Mouse (Mus musculus) forebrain, embryonic 15.5 days (tissue): ENCODE results near the gene Mup12. TPM values are rescaled to one million over a fixed set of nuclear protein-coding genes. Genes with fewer than 3 reads are reported as not detected.
"Not testable (repeated sequence)": the region's sequence is repeated elsewhere in the genome, so short reads cannot be mapped to it uniquely, and the experiment has no call there.

ENCODE experiments used
- ATAC-seq: fragments of 200-750 bp; cut with Nextera tagmentation; replicated peaks from 2 replicates; pipeline ENCODE4 v1.8.0; 2017; ENCODE audit warnings: mild to moderate bottlenecking, moderate TSS enrichment, moderate library complexity
- H3K27ac ChIP-seq: fragments of 300-500 bp; sonication (generic); replicated peaks from 2 replicates; pipeline ENCODE4 v1.5.1; 2015; ENCODE audit warnings: mild to moderate bottlenecking, inconsistent platforms
- H3K27me3 ChIP-seq: fragments of 300-500 bp; sonication (generic); 2 replicates; pipeline ENCODE4 v1.6.1; 2015; ENCODE audit warnings: inconsistent platforms
- H3K36me3 ChIP-seq: fragments of 300-500 bp; sonication (generic); 2 replicates; pipeline ENCODE4 v1.6.1; 2015; ENCODE audit warnings: mild to moderate bottlenecking, inconsistent platforms
- H3K4me1 ChIP-seq: fragments of 300-500 bp; sonication (generic); 2 replicates; pipeline ENCODE4 v1.6.1; 2015; ENCODE audit warnings: inconsistent platforms
- H3K4me2 ChIP-seq: fragments of 300-500 bp; sonication (generic); replicated peaks from 2 replicates; pipeline ENCODE4 v1.6.1; 2015; ENCODE audit warnings: mild to moderate bottlenecking, inconsistent platforms
- H3K4me3 ChIP-seq: fragments of 300-500 bp; sonication (generic); 2 replicates; pipeline ENCODE4 v1.5.1; 2015; ENCODE audit warnings: mild to moderate bottlenecking, inconsistent platforms
- H3K9ac ChIP-seq: fragments of 300-500 bp; sonication (generic); replicated peaks from 2 replicates; pipeline ENCODE4 v1.6.1; 2015; ENCODE audit warnings: mild to moderate bottlenecking, inconsistent platforms
- H3K9me3 ChIP-seq: fragments of 300-500 bp; sonication (generic); 2 replicates; pipeline ENCODE4 v1.6.1; 2016; ENCODE audit warnings: inconsistent platforms
- WGBS: fragments of 180-500 bp; shearing (Covaris S2); methylation state at CpG from one replicate; pipeline ENCODE4 v1.1.7; 2015; ENCODE audit warnings: mixed read lengths; 5-methylcytosine and 5-hydroxymethylcytosine counted together
- polyA plus RNA-seq: library from polyadenylated mRNA; unstranded; fragments of >200 nt; fragmentation: Nextera tagmentation; extraction: Ambion mirVana; gene quantifications from 2 replicates; pipeline ENCODE4 v1.2.1, GENCODE M21; 2015

Mup12 gene
- polyA plus RNA-seq: not detected in 2 replicates

- ATAC-seq, H3K27me3 ChIP-seq, H3K36me3 ChIP-seq, H3K4me1 ChIP-seq, H3K9me3 ChIP-seq, H3K4me2 ChIP-seq, H3K27ac ChIP-seq, H3K4me3 ChIP-seq, H3K9ac ChIP-seq: not testable (repeated sequence)
- WGBS: 87% methylated on average over 3 of the region's 4 CpGs
Observed at GRCm38 (mm10) chr4:60741226-60741625, at the start of gene Mup12. TSS of gene Mup12 (minus strand) at chr4:60741326.

Other genes with a start within 250 kb of the Mup12 start
- not detected in 2 replicates for gene Mup1, start 239.4 kb downstream of the Mup12 start, polyA plus RNA-seq
- not detected in 2 replicates for gene Mup10, start 159.1 kb downstream of the Mup12 start, polyA plus RNA-seq
- gene Mup11, start 78.9 kb downstream of the Mup12 start, polyA plus RNA-seq: not detected in 2 replicates
- gene Mup22, start 80.1 kb upstream of the Mup12 start, polyA plus RNA-seq: not detected in 2 replicates